Mouse (Mus musculus): ENCODE results near the gene Adck1. TPM values are rescaled to one million over a fixed set of nuclear protein-coding genes. Genes with fewer than 3 reads are reported as not detected.

The Adck1 gene
- total and polyA plus RNA-seq, 2 experiments from 2014 or later: 22.1 to 30.3 TPM

- no peaks in the 10 kb centered on the region for H3K4me1 ChIP-seq (ENCODE audit: control insufficient read depth, insufficient read depth)
- 86% methylated on average over 5 of the region's 5 CpGs for WGBS
- H3K9me3 ChIP-seq (replicated peaks; ENCODE audit: control insufficient read depth, low read length): no peaks in the 10 kb centered on the region
- H3K4me2 ChIP-seq (ENCODE audit: low read depth, low read length): no peak overlapping the region
- H3K9ac ChIP-seq (replicated peaks; ENCODE audit: low read depth, low read length): no peak overlapping the region
- no peaks in the 10 kb centered on the region for H3K36me3 ChIP-seq (replicated peaks; ENCODE audit: control insufficient read depth, insufficient read depth, low read length)
- no peak for DNase-seq (ENCODE audit: low spot score)
- no peak overlapping the region for H3K4me3 ChIP-seq (ENCODE audit: low read depth, low read length)
- no peaks in the 10 kb centered on the region for H3K27me3 ChIP-seq (ENCODE audit: control insufficient read depth, insufficient read depth, low read length)
- H3K27ac ChIP-seq (ENCODE audit: low read depth): no peak overlapping the region
- TF ChIP-seq EP300 (IDR thresholded peaks at IDR 0.05; ENCODE audit: low read depth) (no peak), CTCF (IDR thresholded peaks at IDR 0.05; ENCODE audit: low read depth) (no peak)
- ATAC-seq (ENCODE audit: insufficient read depth, low read depth): no peak
Measured at GRCm38 (mm10) chr12:88372018-88372417, 11.7 kb downstream of the Adck1 start.

GRCm38 (mm10) chr12:88376820-88377219 is 16.5 kb downstream of the Adck1 start:
- no peaks in the 10 kb centered on the region for H3K4me1 ChIP-seq (ENCODE audit: control insufficient read depth, insufficient read depth)
- H3K27ac ChIP-seq (ENCODE audit: low read depth): no peak overlapping the region
- no peaks in the 10 kb centered on the region for H3K9me3 ChIP-seq (replicated peaks; ENCODE audit: control insufficient read depth, low read length)
- H3K4me2 ChIP-seq (ENCODE audit: low read depth, low read length): no peak overlapping the region
- H3K36me3 ChIP-seq (replicated peaks; ENCODE audit: control insufficient read depth, insufficient read depth, low read length): peaks cover 18% of the 10 kb centered on the region
- no peak for ATAC-seq (ENCODE audit: insufficient read depth, low read depth)
- peak; percentile 36 for TF ChIP-seq CTCF (IDR thresholded peaks at IDR 0.05; ENCODE audit: low read depth)
- TF ChIP-seq EP300 (IDR thresholded peaks at IDR 0.05; ENCODE audit: low read depth): no peak
- H3K27me3 ChIP-seq (ENCODE audit: control insufficient read depth, insufficient read depth, low read length): no peaks in the 10 kb centered on the region
- no peak for DNase-seq (ENCODE audit: low spot score)
- no peak overlapping the region for H3K9ac ChIP-seq (replicated peaks; ENCODE audit: low read depth, low read length)
- no peak overlapping the region for H3K4me3 ChIP-seq (ENCODE audit: low read depth, low read length)
- WGBS: 40% methylated on average over 10 of the region's 10 CpGs

GRCm38 (mm10) chr12:88378256-88378655 is 17.9 kb downstream of the Adck1 start:
- no peak for TF ChIP-seq EP300 (IDR thresholded peaks at IDR 0.05; ENCODE audit: low read depth)
- TF ChIP-seq CTCF (IDR thresholded peaks at IDR 0.05; ENCODE audit: low read depth): no peak
- H3K9ac ChIP-seq (replicated peaks; ENCODE audit: low read depth, low read length): no peak overlapping the region
- ATAC-seq (ENCODE audit: insufficient read depth, low read depth) (no peak), DNase-seq (ENCODE audit: low spot score) (no peak)
- no peaks in the 10 kb centered on the region for H3K9me3 ChIP-seq (replicated peaks; ENCODE audit: control insufficient read depth, low read length)
- no peaks in the 10 kb centered on the region for H3K4me1 ChIP-seq (ENCODE audit: control insufficient read depth, insufficient read depth)
- no peaks in the 10 kb centered on the region for H3K27me3 ChIP-seq (ENCODE audit: control insufficient read depth, insufficient read depth, low read length)
- WGBS: 89% methylated on average over 2 of the region's 2 CpGs
- H3K4me2 ChIP-seq (ENCODE audit: low read depth, low read length): no peak overlapping the region
- H3K27ac ChIP-seq (ENCODE audit: low read depth): no peak overlapping the region
- peaks cover 18% of the 10 kb centered on the region for H3K36me3 ChIP-seq (replicated peaks; ENCODE audit: control insufficient read depth, insufficient read depth, low read length)
- no peak overlapping the region for H3K4me3 ChIP-seq (ENCODE audit: low read depth, low read length)

- Histone ChIP-seq H3K9me3 (replicated peaks; ENCODE audit: control insufficient read depth, low read length) (no peaks in the 10 kb centered on the region), H3K4me2 (ENCODE audit: low read depth, low read length) (no peak overlapping the region), H3K27ac (ENCODE audit: low read depth) (no peak overlapping the region), H3K4me1 (ENCODE audit: control insufficient read depth, insufficient read depth) (no peaks in the 10 kb centered on the region), H3K36me3 (replicated peaks; ENCODE audit: control insufficient read depth, insufficient read depth, low read length) (peaks cover 8% of the 10 kb centered on the region; the same call in 1 of the 2 replicates), H3K27me3 (ENCODE audit: control insufficient read depth, insufficient read depth, low read length) (no peaks in the 10 kb centered on the region), H3K4me3 (ENCODE audit: low read depth, low read length) (no peak overlapping the region), H3K9ac (replicated peaks; ENCODE audit: low read depth, low read length) (no peak overlapping the region)
- no peak for ATAC-seq (ENCODE audit: insufficient read depth, low read depth)
- 83% methylated on average over 6 of the region's 6 CpGs for WGBS
- no peak for DNase-seq (ENCODE audit: low spot score)
- TF ChIP-seq EP300 (IDR thresholded peaks at IDR 0.05; ENCODE audit: low read depth) (no peak), CTCF (IDR thresholded peaks at IDR 0.05; ENCODE audit: low read depth) (no peak)
Measured at GRCm38 (mm10) chr12:88388832-88389231, 28.5 kb downstream of the Adck1 start.

- 79% methylated on average over 1 of the region's 1 CpGs for WGBS
- TF ChIP-seq CTCF (IDR thresholded peaks at IDR 0.05; ENCODE audit: low read depth) (no peak), EP300 (IDR thresholded peaks at IDR 0.05; ENCODE audit: low read depth) (no peak)
Measured at GRCm38 (mm10) chr12:88398658-88399057, 38.3 kb downstream of the Adck1 start.

GRCm38 (mm10) chr12:88403541-88403940 is 43.2 kb downstream of the Adck1 start:
- WGBS: 53% methylated on average over 5 of the region's 5 CpGs

More at GRCm38 (mm10) chr12:88398658-88399057, 38.3 kb downstream of the Adck1 start:
- Histone ChIP-seq H3K9ac (replicated peaks; ENCODE audit: low read depth, low read length) (no peak overlapping the region), H3K4me3 (ENCODE audit: low read depth, low read length) (no peak overlapping the region), H3K27ac (ENCODE audit: low read depth) (no peak overlapping the region), H3K9me3 (replicated peaks; ENCODE audit: control insufficient read depth, low read length) (no peaks in the 10 kb centered on the region), H3K4me1 (ENCODE audit: control insufficient read depth, insufficient read depth) (no peaks in the 10 kb centered on the region), H3K27me3 (ENCODE audit: control insufficient read depth, insufficient read depth, low read length) (no peaks in the 10 kb centered on the region), H3K4me2 (ENCODE audit: low read depth, low read length) (no peak overlapping the region), H3K36me3 (replicated peaks; ENCODE audit: control insufficient read depth, insufficient read depth, low read length) (peaks cover 5% of the 10 kb centered on the region; the same call in 1 of the 2 replicates)
- ATAC-seq (ENCODE audit: insufficient read depth, low read depth): no peak
- DNase-seq (ENCODE audit: low spot score): no peak

More at GRCm38 (mm10) chr12:88403541-88403940, 43.2 kb downstream of the Adck1 start:
- no peaks in the 10 kb centered on the region for H3K4me1 ChIP-seq (ENCODE audit: control insufficient read depth, insufficient read depth)
- peaks cover 5% of the 10 kb centered on the region; the same call in 1 of the 2 replicates for H3K36me3 ChIP-seq (replicated peaks; ENCODE audit: control insufficient read depth, insufficient read depth, low read length)
- H3K27me3 ChIP-seq (ENCODE audit: control insufficient read depth, insufficient read depth, low read length): no peaks in the 10 kb centered on the region
- H3K9me3 ChIP-seq (replicated peaks; ENCODE audit: control insufficient read depth, low read length): no peaks in the 10 kb centered on the region
- DNase-seq (ENCODE audit: low spot score): no peak
- no peak for ATAC-seq (ENCODE audit: insufficient read depth, low read depth)
- no peak overlapping the region for H3K4me3 ChIP-seq (ENCODE audit: low read depth, low read length)
- no peak for TF ChIP-seq EP300 (IDR thresholded peaks at IDR 0.05; ENCODE audit: low read depth)
- TF ChIP-seq CTCF (IDR thresholded peaks at IDR 0.05; ENCODE audit: low read depth): no peak
- no peak overlapping the region for H3K4me2 ChIP-seq (ENCODE audit: low read depth, low read length)
- no peak overlapping the region for H3K9ac ChIP-seq (replicated peaks; ENCODE audit: low read depth, low read length)
- H3K27ac ChIP-seq (ENCODE audit: low read depth): no peak overlapping the region
